Mouse (Mus musculus) forebrain, embryonic 13.5 days (tissue): ENCODE measurements around the gene Dlst. TPM values are rescaled to one million over a fixed set of nuclear protein-coding genes. Genes with fewer than 3 reads are reported as not detected.
A peak's percentile ranks its signal among the peaks of the same experiment; 100 is the strongest.
"Not testable (repeated sequence)": the region's sequence is repeated elsewhere in the genome, so short reads cannot be mapped to it uniquely, and the experiment has no call there.

ENCODE experiments used
- ATAC-seq: fragments of 200-750 bp; cut with Nextera tagmentation; 2 replicates; pipeline ENCODE4 v1.8.0; 2017
- H3K27ac ChIP-seq: fragments of 300-500 bp; sonication (generic); 2 replicates; pipeline ENCODE4 v1.5.1; 2015; ENCODE audit warnings: inconsistent platforms, mild to moderate bottlenecking, moderate library complexity
- H3K27me3 ChIP-seq: fragments of 300-500 bp; sonication (generic); 2 replicates; pipeline ENCODE4 v1.6.1; 2015; ENCODE audit warnings: mild to moderate bottlenecking, inconsistent platforms
- H3K36me3 ChIP-seq: fragments of 300-500 bp; sonication (generic); 2 replicates; pipeline ENCODE4 v1.6.1; 2015; ENCODE audit warnings: mild to moderate bottlenecking, inconsistent platforms; ENCODE audit not compliant: poor library complexity, severe bottlenecking
- H3K4me1 ChIP-seq: fragments of 300-500 bp; sonication (generic); 2 replicates; pipeline ENCODE4 v1.6.1; 2015; ENCODE audit warnings: inconsistent platforms
- H3K4me2 ChIP-seq: fragments of 300-500 bp; sonication (generic); 2 replicates; pipeline ENCODE4 v1.6.1; 2015; ENCODE audit warnings: inconsistent platforms, mild to moderate bottlenecking, moderate library complexity
- H3K4me3 ChIP-seq: fragments of 300-500 bp; sonication (generic); 2 replicates; pipeline ENCODE4 v1.5.1; 2015; ENCODE audit warnings: mild to moderate bottlenecking, inconsistent platforms
- H3K9ac ChIP-seq: fragments of 300-500 bp; sonication (generic); 2 replicates; pipeline ENCODE4 v1.6.1; 2015; ENCODE audit warnings: mild to moderate bottlenecking, inconsistent platforms
- H3K9me3 ChIP-seq: fragments of 300-500 bp; sonication (generic); replicated peaks from 2 replicates; pipeline ENCODE4 v1.6.1; 2016; ENCODE audit warnings: inconsistent platforms
- WGBS: fragments of 180-500 bp; shearing (Covaris S2); methylation state at CpG from one replicate; pipeline ENCODE4 v1.1.7; 2015; 5-methylcytosine and 5-hydroxymethylcytosine counted together
- polyA plus RNA-seq: library from polyadenylated mRNA; unstranded; fragments of >200 nt; fragmentation: Nextera tagmentation; extraction: Ambion mirVana; gene quantifications from 2 replicates; pipeline ENCODE4 v1.2.1, GENCODE M21; 2015

Gene Dlst
- polyA plus RNA-seq, 1 experiment from 2014 or later, result 94.2 TPM

GRCm38 (mm10) chr12:85141096-85141495 lies 30.5 kb downstream of the Dlst start:
- no peaks in the 10 kb centered on the region for H3K9me3 ChIP-seq
- ATAC-seq, result no peak
- peaks cover under 1% of the 10 kb centered on the region for H3K36me3 ChIP-seq
- no peak overlapping the region for H3K9ac ChIP-seq
- H3K4me1 ChIP-seq, result no peaks in the 10 kb centered on the region
- 77% methylated on average over 6 of the region's 6 CpGs for WGBS
- H3K4me2 ChIP-seq, result no peak overlapping the region
- H3K4me3 ChIP-seq, result no peak overlapping the region
- H3K27ac ChIP-seq, result no peak overlapping the region
- H3K27me3 ChIP-seq, result no peaks in the 10 kb centered on the region

GRCm38 (mm10) chr12:85142803-85143202 lies 32.2 kb downstream of the Dlst start:
- H3K27me3 ChIP-seq, result no peaks in the 10 kb centered on the region
- H3K36me3 ChIP-seq, result no peaks in the 10 kb centered on the region
- H3K9me3 ChIP-seq, result no peaks in the 10 kb centered on the region
- no peak overlapping the region for H3K4me3 ChIP-seq
- ATAC-seq, result peak; percentile 77; the same call in 1 of the 2 replicates
- no peak overlapping the region for H3K4me2 ChIP-seq
- 15% methylated on average over 4 of the region's 4 CpGs for WGBS
- H3K4me1 ChIP-seq, result no peaks in the 10 kb centered on the region
- no peak overlapping the region for H3K9ac ChIP-seq
- no peak overlapping the region for H3K27ac ChIP-seq

DNA sequence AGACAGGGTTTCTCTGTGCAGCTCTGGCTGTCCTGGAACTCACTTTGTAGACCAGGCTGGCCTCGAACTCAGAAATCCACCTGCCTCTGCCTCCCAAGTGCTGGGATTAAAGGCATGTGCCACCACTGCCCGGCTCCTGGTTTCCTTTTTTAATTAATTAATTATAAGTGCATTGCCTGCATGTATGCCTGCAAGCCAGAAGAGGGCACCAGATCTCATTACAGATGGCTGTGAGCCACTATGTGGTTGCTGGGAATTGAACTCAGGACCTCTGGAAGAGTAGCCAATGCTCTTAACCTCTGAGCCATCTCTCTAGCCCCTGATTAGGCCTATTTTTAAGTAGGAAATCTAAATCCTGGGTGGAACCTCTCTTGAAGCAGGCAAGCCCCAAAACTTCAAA lies 33.6 kb downstream of the Dlst start:
- H3K9me3 ChIP-seq, H3K27me3 ChIP-seq, H3K4me2 ChIP-seq, H3K4me1 ChIP-seq, ATAC-seq, H3K27ac ChIP-seq, H3K36me3 ChIP-seq, H3K9ac ChIP-seq, H3K4me3 ChIP-seq: not testable (repeated sequence)
- 62% methylated on average over 2 of the region's 2 CpGs for WGBS

- no peaks in the 10 kb centered on the region for H3K36me3 ChIP-seq
- H3K27ac ChIP-seq, result no peak overlapping the region
- no peak overlapping the region for H3K4me2 ChIP-seq
- no peaks in the 10 kb centered on the region for H3K4me1 ChIP-seq
- no peak overlapping the region for H3K4me3 ChIP-seq
- H3K9me3 ChIP-seq, result no peaks in the 10 kb centered on the region
- 88% methylated on average over 4 of the region's 4 CpGs for WGBS
- H3K9ac ChIP-seq, result no peak overlapping the region
- no peak for ATAC-seq
- H3K27me3 ChIP-seq, result no peaks in the 10 kb centered on the region
Observed at GRCm38 (mm10) chr12:85144821-85145220, 34.2 kb downstream of the Dlst start.

DNA sequence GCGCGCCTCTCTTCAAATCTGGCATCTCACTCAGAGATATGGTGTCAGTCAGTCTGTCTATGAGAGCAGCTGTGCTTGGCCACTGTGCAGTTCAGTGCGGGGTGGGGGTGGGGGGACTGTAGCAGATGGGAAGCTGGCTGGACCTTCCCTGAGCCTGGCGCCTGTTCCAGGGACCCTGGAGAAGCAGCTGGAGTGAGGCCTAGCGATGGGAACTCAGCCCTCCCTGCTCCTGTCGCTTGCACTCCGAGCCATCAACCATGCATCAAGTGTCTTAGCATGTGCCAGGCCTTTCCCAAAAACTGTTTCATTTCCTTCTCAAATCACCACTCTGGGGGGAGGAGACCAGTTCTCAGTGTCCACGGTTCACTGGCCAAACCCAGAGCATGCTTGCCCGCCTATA lies 35.0 kb downstream of the Dlst start:
- Histone ChIP-seq H3K27me3 (peaks cover 5% of the 10 kb centered on the region), H3K9ac (no peak overlapping the region), H3K9me3 (no peaks in the 10 kb centered on the region), H3K36me3 (no peaks in the 10 kb centered on the region), H3K4me1 (peaks cover 5% of the 10 kb centered on the region), H3K27ac (no peak overlapping the region), H3K4me3 (no peak overlapping the region), H3K4me2 (no peak overlapping the region)
- 81% methylated on average over 9 of the region's 9 CpGs for WGBS
- ATAC-seq, result no peak

GRCm38 (mm10) chr12:85146355-85146754 lies 35.7 kb downstream of the Dlst start:
- H3K9me3 ChIP-seq, result no peaks in the 10 kb centered on the region
- whole genome bisulfite sequencing, result 34% methylated on average over 9 of the region's 11 CpGs
- H3K27me3 ChIP-seq, result peaks cover 11% of the 10 kb centered on the region
- H3K27ac ChIP-seq, result no peak overlapping the region
- H3K4me3 ChIP-seq, result no peak overlapping the region
- H3K36me3 ChIP-seq, result no peaks in the 10 kb centered on the region
- no peak for ATAC-seq
- H3K9ac ChIP-seq, result no peak overlapping the region
- peaks cover 12% of the 10 kb centered on the region for H3K4me1 ChIP-seq
- no peak overlapping the region for H3K4me2 ChIP-seq

- H3K27ac ChIP-seq, result no peak overlapping the region
- H3K9me3 ChIP-seq, result no peaks in the 10 kb centered on the region
- no peaks in the 10 kb centered on the region for H3K36me3 ChIP-seq
- H3K4me2 ChIP-seq, result no peak overlapping the region
- no peak for ATAC-seq
- WGBS, result 85% methylated on average over 9 of the region's 9 CpGs
- H3K4me1 ChIP-seq, result peaks cover 13% of the 10 kb centered on the region
- peaks cover 16% of the 10 kb centered on the region for H3K27me3 ChIP-seq
- H3K9ac ChIP-seq, result no peak overlapping the region
- no peak overlapping the region for H3K4me3 ChIP-seq
Observed at GRCm38 (mm10) chr12:85146881-85147280, 36.2 kb downstream of the Dlst start.

GRCm38 (mm10) chr12:85150321-85151001 lies 39.8 kb downstream of the Dlst start:
- H3K36me3 ChIP-seq, result no peaks in the 10 kb centered on the region
- peaks cover 13% of the 10 kb centered on the region for H3K4me1 ChIP-seq
- peak overlapping the region; percentile 66 for H3K4me2 ChIP-seq
- 11% methylated on average over 20 of the region's 20 CpGs for WGBS
- no peaks in the 10 kb centered on the region for H3K9me3 ChIP-seq
- H3K27me3 ChIP-seq, result peaks cover 20% of the 10 kb centered on the region
- no peak for ATAC-seq
- no peak overlapping the region for H3K27ac ChIP-seq
- H3K9ac ChIP-seq, result peak overlapping the region; percentile 65
- peak overlapping the region; percentile 47 for H3K4me3 ChIP-seq

- Histone ChIP-seq H3K4me3 (peak within 1 kb of the TSS; percentile 47), H3K4me2 (peak within 1 kb of the TSS; percentile 66), H3K9me3 (no peaks in the 10 kb centered on the region), H3K4me1 (peaks cover 13% of the 10 kb centered on the region), H3K36me3 (no peaks in the 10 kb centered on the region), H3K27ac (no peak within 1 kb of the TSS), H3K9ac (peak within 1 kb of the TSS; percentile 65), H3K27me3 (peaks cover 20% of the 10 kb centered on the region)
- ATAC-seq, result peak; percentile 97
- 14% methylated on average over 28 of the region's 28 CpGs for WGBS
Observed at GRCm38 (mm10) chr12:85151002-85151774, 40.6 kb downstream of the Dlst start, which contains the start of gene Rps6kl1. TSS of gene Rps6kl1 (minus strand) at chr12:85151264.

GRCm38 (mm10) chr12:85153011-85153410 lies 42.4 kb downstream of the Dlst start:
- Histone ChIP-seq H3K9me3 (no peaks in the 10 kb centered on the region), H3K9ac (no peak overlapping the region), H3K27me3 (peaks cover 20% of the 10 kb centered on the region), H3K27ac (no peak overlapping the region), H3K4me1 (peaks cover 13% of the 10 kb centered on the region), H3K36me3 (no peaks in the 10 kb centered on the region), H3K4me3 (no peak overlapping the region), H3K4me2 (no peak overlapping the region)
- ATAC-seq, result no peak
- 77% methylated on average over 3 of the region's 3 CpGs for WGBS

DNA sequence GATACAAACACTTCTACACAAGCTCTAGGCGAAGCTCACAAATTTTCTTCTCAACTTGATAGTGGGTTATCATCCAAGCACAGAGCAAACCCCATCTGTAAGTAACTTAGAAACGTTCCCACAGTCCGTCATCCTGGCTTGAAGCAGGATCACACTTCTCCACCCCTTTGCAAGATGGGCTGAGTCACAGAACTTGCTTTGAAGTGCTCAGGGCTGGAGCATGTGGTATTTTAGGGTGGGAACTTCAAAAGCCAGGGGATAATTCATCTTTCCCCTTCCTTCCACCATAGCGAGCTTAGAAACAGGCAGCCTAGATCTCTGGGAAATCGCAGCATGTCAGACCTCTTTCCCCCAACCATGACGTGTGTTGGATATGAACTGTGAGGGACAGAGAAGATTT lies 45.7 kb downstream of the Dlst start:
- H3K9ac ChIP-seq, result no peak overlapping the region
- 80% methylated on average over 6 of the region's 6 CpGs for WGBS
- no peaks in the 10 kb centered on the region for H3K9me3 ChIP-seq
- no peaks in the 10 kb centered on the region for H3K36me3 ChIP-seq
- H3K27ac ChIP-seq, result no peak overlapping the region
- peaks cover 9% of the 10 kb centered on the region; the same call in 1 of the 2 replicates for H3K27me3 ChIP-seq
- no peak overlapping the region for H3K4me2 ChIP-seq
- H3K4me1 ChIP-seq, result 0 out of 2 replicates have a peak, but pooled peaks cover 1% of the 10 kb centered on the region
- H3K4me3 ChIP-seq, result no peak overlapping the region
- ATAC-seq, result no peak

- no peak overlapping the region for H3K9ac ChIP-seq
- H3K4me3 ChIP-seq, result no peak overlapping the region
- no peak overlapping the region for H3K27ac ChIP-seq
- no peak for ATAC-seq
- 0 out of 2 replicates have a peak, but pooled peaks cover 2% of the 10 kb centered on the region for H3K27me3 ChIP-seq
- 90% methylated on average over 14 of the region's 14 CpGs for WGBS
- no peaks in the 10 kb centered on the region for H3K9me3 ChIP-seq
- H3K4me1 ChIP-seq, result no peaks in the 10 kb centered on the region
- no peak overlapping the region for H3K4me2 ChIP-seq
- H3K36me3 ChIP-seq, result no peaks in the 10 kb centered on the region
Observed at GRCm38 (mm10) chr12:85157797-85158460, 47.3 kb downstream of the Dlst start.
